Mouse (Mus musculus) bone marrow, adult 2 months (tissue): ENCODE measurements at regions not wholly inside any gene's neighbourhood (a gene's known extent, or its start where the extent isn't known, plus 50 kb on each side); places are given as distances from the start of the nearest gene placed in this dataset.

Experiments
- CTCF ChIP-seq: fragments of 200-500 bp; IDR thresholded peaks from 2 replicates; pipeline ENCODE4 v1.5.1; 2011; ENCODE audit warnings: low read length, control low read depth; ENCODE audit not compliant: control insufficient read depth, insufficient read depth
- POLR2A ChIP-seq: fragments of 200-500 bp; IDR thresholded peaks from 2 replicates; pipeline ENCODE4 v1.6.1; 2011; ENCODE audit warnings: low read depth, mild to moderate bottlenecking, control low read depth, low read length, borderline replicate concordance; ENCODE audit not compliant: control insufficient read depth

- TF ChIP-seq CTCF (no peak), POLR2A (no peak)
Observed at GRCm38 (mm10) chr10:98786089-98786488, 128.1 kb upstream of the Atp2b1 start.
